ENCODE assay signal across 11 mouse cellular contexts in genomic region chr12:38777316-38777715, GRCm38 (mm10). TPM values are rescaled to one million over a fixed set of nuclear protein-coding genes. Genes with fewer than 3 reads are reported as not detected.
DNase-seq lines count a peak whose midpoint lies in the region; ATAC-seq and TF ChIP-seq lines count a peak whose summit lies in the region.
"Had no signal": no experiment of that assay in that cellular context is flagged by ENCODE, and none has a peak within 500 bp of the region (broad histone marks: within the 10 kb centered on the region; RNA-seq: fewer than 3 reads in every experiment).

No protein-coding gene starts in this region.

- no peak for ATAC-seq in embryonic facial prominence, embryonic 12.5 days (ENCODE audit: insufficient number of reproducible peaks, insufficient read depth, low FRiP score, low TSS enrichment)
- ATAC-seq in kidney, postnatal 0 days (replicated peaks; ENCODE audit: low FRiP score, low read depth), result no peak
- ATAC-seq in kidney, embryonic 14.5 days (ENCODE audit: low FRiP score, low TSS enrichment), result no peak
- ATAC-seq in neural tube, embryonic 14.5 days (ENCODE audit: low read depth), result no peak

- no peaks in the 10 kb centered on the region for H3K36me3 ChIP-seq in embryonic facial prominence, embryonic 12.5 days
- H3K36me3 ChIP-seq in embryonic facial prominence, embryonic 10.5 days (replicated peaks), result no peaks in the 10 kb centered on the region
- H3K36me3 ChIP-seq in kidney, postnatal 0 days (ENCODE audit: insufficient read depth, low read length), result no peaks in the 10 kb centered on the region
- H3K36me3 ChIP-seq in kidney, embryonic 14.5 days (ENCODE audit: control insufficient read depth, insufficient read depth, low read length), result no peaks in the 10 kb centered on the region
- H3K36me3 ChIP-seq in neural tube, embryonic 14.5 days (ENCODE audit: control insufficient read depth, insufficient read depth, low read length), result no peaks in the 10 kb centered on the region

- peaks cover 4% of the 10 kb centered on the region; the same call in 1 of the 2 replicates for H3K4me1 ChIP-seq in embryonic facial prominence, embryonic 12.5 days
- peaks cover 17% of the 10 kb centered on the region; the same call in 1 of the 2 replicates for H3K4me1 ChIP-seq in embryonic facial prominence, embryonic 10.5 days
- H3K4me1 ChIP-seq in kidney, postnatal 0 days (replicated peaks; ENCODE audit: insufficient read depth, low read length), result peaks cover 3% of the 10 kb centered on the region; the same call in 1 of the 2 replicates
- no peaks in the 10 kb centered on the region for H3K4me1 ChIP-seq in kidney, embryonic 14.5 days (ENCODE audit: control insufficient read depth, insufficient read depth, low read length)
- H3K4me1 ChIP-seq in neural tube, embryonic 14.5 days (ENCODE audit: control insufficient read depth, insufficient read depth, low read length), result no peaks in the 10 kb centered on the region

- H3K9ac ChIP-seq in embryonic facial prominence, embryonic 12.5 days, result no peak overlapping the region
- no peak overlapping the region for H3K9ac ChIP-seq in kidney, postnatal 0 days (ENCODE audit: low read depth, low read length)
- H3K9ac ChIP-seq in kidney, embryonic 14.5 days (ENCODE audit: low read depth, low read length), result no peak overlapping the region
- no peak overlapping the region for H3K9ac ChIP-seq in neural tube, embryonic 14.5 days (replicated peaks; ENCODE audit: low read depth, low read length)

- WGBS in embryonic facial prominence, embryonic 12.5 days, result 60% methylated on average over 7 of the region's 7 CpGs
- 75% methylated on average over 7 of the region's 7 CpGs for WGBS in embryonic facial prominence, embryonic 10.5 days
- 75% methylated on average over 7 of the region's 7 CpGs for WGBS in kidney, postnatal 0 days
- whole genome bisulfite sequencing in kidney, embryonic 14.5 days, result 80% methylated on average over 7 of the region's 7 CpGs
- 76% methylated on average over 7 of the region's 7 CpGs for WGBS in neural tube, embryonic 14.5 days

- no peak overlapping the region for H3K27ac ChIP-seq in embryonic facial prominence, embryonic 12.5 days
- no peak overlapping the region; the same call in 1 of the 2 replicates for H3K27ac ChIP-seq in embryonic facial prominence, embryonic 10.5 days (replicated peaks)
- H3K27ac ChIP-seq in kidney, postnatal 0 days, result no peak overlapping the region
- no peak overlapping the region for H3K27ac ChIP-seq in kidney, embryonic 14.5 days (ENCODE audit: low read depth, low read length)
- H3K27ac ChIP-seq in neural tube, embryonic 14.5 days (ENCODE audit: low read depth, low read length), result no peak overlapping the region

- no peak for TF ChIP-seq CTCF in kidney, postnatal 0 days (IDR thresholded peaks at IDR 0.05; ENCODE audit: low read depth)

- no peak overlapping the region for H3K4me3 ChIP-seq in embryonic facial prominence, embryonic 12.5 days
- H3K4me3 ChIP-seq in embryonic facial prominence, embryonic 10.5 days, result no peak overlapping the region
- no peak overlapping the region for H3K4me3 ChIP-seq in kidney, postnatal 0 days (replicated peaks; ENCODE audit: low read depth, low read length)
- H3K4me3 ChIP-seq in kidney, embryonic 14.5 days (ENCODE audit: low read length), result no peak overlapping the region
- H3K4me3 ChIP-seq in neural tube, embryonic 14.5 days (ENCODE audit: low read depth, low read length), result no peak overlapping the region

- no peaks in the 10 kb centered on the region for H3K9me3 ChIP-seq in embryonic facial prominence, embryonic 12.5 days
- H3K9me3 ChIP-seq in embryonic facial prominence, embryonic 10.5 days, result no peaks in the 10 kb centered on the region
- no peaks in the 10 kb centered on the region for H3K9me3 ChIP-seq in kidney, postnatal 0 days (replicated peaks; ENCODE audit: low read length)
- H3K9me3 ChIP-seq in kidney, embryonic 14.5 days (ENCODE audit: control insufficient read depth, low read length), result no peaks in the 10 kb centered on the region
- H3K9me3 ChIP-seq in neural tube, embryonic 14.5 days (ENCODE audit: control insufficient read depth, low read length), result no peaks in the 10 kb centered on the region

- peak overlapping the region; percentile 89 for H3K4me2 ChIP-seq in embryonic facial prominence, embryonic 12.5 days (replicated peaks)
- H3K4me2 ChIP-seq in kidney, postnatal 0 days (ENCODE audit: low read length), result peak overlapping the region; percentile 90; the same call in 1 of the 2 replicates
- no peak overlapping the region for H3K4me2 ChIP-seq in kidney, embryonic 14.5 days (replicated peaks; ENCODE audit: low read depth, low read length)
- H3K4me2 ChIP-seq in neural tube, embryonic 14.5 days (ENCODE audit: low read depth, low read length), result peak overlapping the region; percentile 99; the same call in 1 of the 2 replicates

- H3K27me3 ChIP-seq in embryonic facial prominence, embryonic 12.5 days, result no peaks in the 10 kb centered on the region
- H3K27me3 ChIP-seq in embryonic facial prominence, embryonic 10.5 days (replicated peaks; ENCODE audit: low read depth, poor library complexity, severe bottlenecking), result no peaks in the 10 kb centered on the region
- H3K27me3 ChIP-seq in kidney, postnatal 0 days (ENCODE audit: insufficient read depth, low read length), result no peaks in the 10 kb centered on the region
- H3K27me3 ChIP-seq in kidney, embryonic 14.5 days (ENCODE audit: control insufficient read depth, insufficient read depth, low read length), result no peaks in the 10 kb centered on the region
- no peaks in the 10 kb centered on the region for H3K27me3 ChIP-seq in neural tube, embryonic 14.5 days (ENCODE audit: control insufficient read depth, insufficient read depth, low read length)

- intact Hi-C loops in left cerebral cortex, postnatal 14 days (cut with DNase I), result loop anchor here (5.0 kb wide), 2 partner anchors 435 to 635 kb away; no protein-coding TSS in a partner anchor

- DNase-seq in embryonic facial prominence, embryonic 10.5 days (ENCODE audit: low spot score), result no peak
- DNase-seq in kidney, postnatal 0 days (ENCODE audit: low spot score), result peak; percentile 51
- peak; percentile 4 for DNase-seq in induced T-regulatory cell, adult 2 months (ENCODE audit: low read depth)
- no peak for DNase-seq in cerebellum, postnatal 4 days (ENCODE audit: low spot score in 2 of 2)
- no peak for DNase-seq in left cerebral cortex, postnatal 14 days (ENCODE audit: low spot score in 2 of 2)
- DNase-seq: cerebellum, postnatal 14 days; layer of hippocampus, adult 9-11 months had no signal

RNA-seq across cellular contexts. Expression of gene Etv1, which starts 1.9 kb away (rescaled TPM):
- 22.8 and 23.2 TPM in 2 replicates for polyA plus RNA-seq in embryonic facial prominence, embryonic 12.5 days (2016; fragmentation: Nextera tagmentation; extraction: Ambion mirVana)
- polyA plus RNA-seq in embryonic facial prominence, embryonic 10.5 days (2016; fragmentation: Nextera tagmentation; extraction: Ambion mirVana), result 23.5 and 25.1 TPM in 2 replicates
- polyA plus RNA-seq in kidney, postnatal 0 days (2015; fragmentation: Nextera tagmentation; extraction: Ambion mirVana), result 12.8 and 13.5 TPM in 2 replicates
- 9.3 and 12.7 TPM in 2 replicates for polyA plus RNA-seq in kidney, embryonic 14.5 days (2014; fragmentation: Nextera tagmentation; extraction: Ambion mirVana)
- polyA plus RNA-seq in neural tube, embryonic 14.5 days (2014; fragmentation: Nextera tagmentation; extraction: Ambion mirVana), result 15.8 and 30.9 TPM in 2 replicates
- total RNA-seq in left cerebral cortex, postnatal 14 days (2021), result 10 to 100 TPM; 72.6 TPM
- total RNA-seq: megakaryocyte-erythroid progenitor cell, adult 5-6 weeks had no signal

Comparison
In these comparisons a context has a peak if more than half of its experiments do, and no peak if none do; other contexts are left out.
1. DNase-seq: peak in kidney, postnatal 0 days (single experiment) and induced T-regulatory cell, adult 2 months (single experiment); none in embryonic facial prominence, embryonic 10.5 days (single experiment), cerebellum, postnatal 4 days (0 of 2) and left cerebral cortex, postnatal 14 days (0 of 2).